Mouse (Mus musculus): Measurements from ENCODE around the gene Grb2. TPM values are rescaled to one million over a fixed set of nuclear protein-coding genes. Genes with fewer than 3 reads are reported as not detected.

Grb2 gene
- 100 to 1,000 TPM; 204 to 206 TPM for total RNA-seq (2021)
- long read RNA-seq, experiment 1, transcript Grb2-201 (6 exons, 2,709 nt), result major isoform, 76 of 150 reads
- long read RNA-seq, experiment 1, transcript Grb2-203 (5 exons, 2,683 nt), result minor isoform, 36 of 150 reads
- long read RNA-seq, experiment 1, partial matches to known transcripts, result 8 of 150 reads
- long read RNA-seq, experiment 1, other reads (novel, unspliced or antisense), result 30 of 150 reads
- long read RNA-seq, experiment 2, transcript Grb2-201 (6 exons, 2,709 nt), result major isoform, 66 of 130 reads
- long read RNA-seq, experiment 2, transcript Grb2-203 (5 exons, 2,683 nt), result minor isoform, 28 of 130 reads
- long read RNA-seq, experiment 2, partial matches to known transcripts, result 10 of 130 reads
- long read RNA-seq, experiment 2, other reads (novel, unspliced or antisense), result 26 of 130 reads

- peak; percentile 97 for DNase-seq (ENCODE audit: low spot score in 2 of 2)
Measured at GRCm38 (mm10) chr11:115708209-115708876, at the start of gene Grb2. TSS of gene Grb2 (minus strand) at chr11:115708597.

GRCm38 (mm10) chr11:115753485-115753884 is 45.1 kb upstream of the Grb2 start:
- DNase-seq (ENCODE audit: low spot score in 2 of 2), result no peak

GRCm38 (mm10) chr11:115752653-115753052 is 44.3 kb upstream of the Grb2 start:
- DNase-seq (ENCODE audit: low spot score in 2 of 2), result no peak

- no peak for DNase-seq (ENCODE audit: low spot score in 2 of 2)
Measured at GRCm38 (mm10) chr11:115751725-115752124, 43.3 kb upstream of the Grb2 start.

GRCm38 (mm10) chr11:115749834-115750233 is 41.4 kb upstream of the Grb2 start:
- no peak for DNase-seq (ENCODE audit: low spot score in 2 of 2)

GRCm38 (mm10) chr11:115747351-115747750 is 39.0 kb upstream of the Grb2 start:
- no peak for DNase-seq (ENCODE audit: low spot score in 2 of 2)

GRCm38 (mm10) chr11:115746762-115747161 is 38.4 kb upstream of the Grb2 start:
- no peak for DNase-seq (ENCODE audit: low spot score in 2 of 2)

GRCm38 (mm10) chr11:115746109-115746508 is 37.7 kb upstream of the Grb2 start:
- DNase-seq (ENCODE audit: low spot score in 2 of 2), result no peak

GRCm38 (mm10) chr11:115744385-115744784 is 36.0 kb upstream of the Grb2 start:
- no peak for DNase-seq (ENCODE audit: low spot score in 2 of 2)

GRCm38 (mm10) chr11:115742926-115743325 is 34.5 kb upstream of the Grb2 start:
- no peak for DNase-seq (ENCODE audit: low spot score in 2 of 2)

- DNase-seq (ENCODE audit: low spot score in 2 of 2), result no peak
Measured at GRCm38 (mm10) chr11:115741070-115741469, 32.7 kb upstream of the Grb2 start.

GRCm38 (mm10) chr11:115738275-115738885 is 30.0 kb upstream of the Grb2 start:
- DNase-seq (ENCODE audit: low spot score in 2 of 2), result no peak

- DNase-seq (ENCODE audit: low spot score in 2 of 2), result no peak
Measured at GRCm38 (mm10) chr11:115737608-115738208, 29.3 kb upstream of the Grb2 start.

- DNase-seq (ENCODE audit: low spot score in 2 of 2), result no peak
Measured at GRCm38 (mm10) chr11:115734041-115734686, 25.8 kb upstream of the Grb2 start.

- no peak for DNase-seq (ENCODE audit: low spot score in 2 of 2)
Measured at GRCm38 (mm10) chr11:115723231-115723630, 14.8 kb upstream of the Grb2 start.

- peak; percentile 84 to 90 for DNase-seq (ENCODE audit: low spot score in 2 of 2)
Measured at GRCm38 (mm10) chr11:115722638-115723037, 14.2 kb upstream of the Grb2 start.

GRCm38 (mm10) chr11:115717660-115718390 is 9.4 kb upstream of the Grb2 start:
- no peak for DNase-seq (ENCODE audit: low spot score in 2 of 2)

GRCm38 (mm10) chr11:115716410-115717338 is 8.3 kb upstream of the Grb2 start:
- no peak for DNase-seq (ENCODE audit: low spot score in 2 of 2)

GRCm38 (mm10) chr11:115714491-115714890 is 6.1 kb upstream of the Grb2 start:
- peak; percentile 48 for DNase-seq (ENCODE audit: low spot score in 2 of 2)

Data from left cerebral cortex, adult 18-20 months (tissue).